Mouse (Mus musculus) kidney, postnatal 4 days (tissue): ENCODE results near the gene Cdhr4.
"Not testable (repeated sequence)": the region's sequence is repeated elsewhere in the genome, so short reads cannot be mapped to it uniquely, and the experiment has no call there.

Source experiments
- DNase-seq, 2 experiments: peaks; one replicate each; pipeline ENCODE4 v3.0.0; 2021; ENCODE audit warnings: mixed read lengths in 2 of 2

Cdhr4 gene

DNA sequence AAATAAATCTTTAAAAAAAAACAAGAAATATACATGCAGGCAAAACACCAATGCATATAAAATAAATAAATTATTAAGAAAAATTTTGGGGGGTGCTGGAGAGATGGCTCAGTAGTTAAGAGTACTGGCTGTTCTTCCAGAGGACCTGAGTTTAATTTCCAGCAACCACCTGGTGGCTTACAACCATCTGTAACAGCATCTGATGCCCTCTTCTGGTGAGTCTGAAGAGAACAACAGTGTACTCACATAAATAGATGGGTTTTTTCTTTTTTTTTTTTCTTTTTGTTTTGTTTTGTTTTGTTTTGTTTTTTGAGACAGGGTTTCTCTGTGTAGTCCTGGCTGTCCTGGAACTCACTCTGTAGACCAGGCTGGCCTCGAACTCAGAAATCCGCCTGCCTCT, 21.3 kb downstream of the Cdhr4 start:
- DNase-seq, result not testable (repeated sequence)

DNA sequence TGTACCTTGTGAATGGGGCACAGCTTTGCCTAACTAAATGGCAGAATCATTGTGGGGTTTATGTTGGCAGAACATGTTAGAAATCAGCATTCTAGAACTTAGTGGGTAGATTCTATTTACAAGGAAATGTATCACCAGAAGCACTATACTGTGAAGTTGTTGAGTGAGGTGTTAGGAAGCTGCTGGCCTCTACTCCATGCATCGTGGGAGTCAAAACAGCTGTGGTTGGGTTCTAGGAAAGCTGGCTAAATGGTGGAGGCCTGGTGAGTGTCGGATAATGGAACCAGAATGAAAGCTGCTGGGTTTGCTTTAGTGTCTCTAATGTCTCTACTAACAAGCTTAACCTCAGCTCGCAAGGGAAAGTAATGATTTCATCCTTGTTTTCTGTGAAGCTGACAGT, 24.8 kb downstream of the Cdhr4 start:
- no peak for DNase-seq

DNA sequence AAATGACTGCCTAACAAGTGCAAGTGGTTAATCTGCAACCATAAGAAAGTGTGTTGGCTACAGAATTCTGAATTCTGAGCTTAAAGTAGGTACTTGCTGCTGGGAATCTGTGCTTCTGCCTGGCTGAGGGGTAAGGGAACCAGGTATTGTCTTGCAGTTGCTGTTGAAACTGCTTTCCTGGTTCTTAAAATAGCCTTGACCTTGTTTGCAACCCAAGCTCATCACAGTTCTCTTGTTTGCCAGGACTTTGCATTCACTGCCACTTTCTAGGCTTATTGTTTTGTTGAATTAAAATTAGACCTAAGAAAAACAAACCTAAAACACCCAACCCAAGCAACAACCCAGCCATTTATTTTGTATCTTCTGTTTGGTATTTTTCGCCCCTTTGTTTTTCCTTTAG, 28.4 kb downstream of the Cdhr4 start:
- no peak for DNase-seq

DNA sequence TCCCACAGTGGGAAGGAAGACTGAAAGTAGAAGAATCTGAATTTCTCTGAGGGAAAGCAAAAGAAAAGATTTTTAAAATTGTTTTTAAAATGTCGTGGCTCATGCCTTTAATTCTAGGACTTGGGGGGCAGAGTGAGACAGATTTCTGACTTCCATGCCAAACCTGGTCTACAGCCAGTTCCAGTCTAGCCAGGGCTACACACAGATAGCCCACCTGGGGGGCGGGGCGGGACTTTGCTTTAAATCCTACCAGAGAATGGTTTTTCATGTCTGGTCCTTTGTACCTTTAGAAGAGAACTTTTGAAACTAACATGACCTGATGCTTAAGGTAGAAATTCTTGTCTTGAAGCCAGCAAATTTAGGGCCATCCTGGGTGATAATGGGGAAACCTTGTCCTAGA, 30.9 kb downstream of the Cdhr4 start:
- DNase-seq, result no peak

DNA sequence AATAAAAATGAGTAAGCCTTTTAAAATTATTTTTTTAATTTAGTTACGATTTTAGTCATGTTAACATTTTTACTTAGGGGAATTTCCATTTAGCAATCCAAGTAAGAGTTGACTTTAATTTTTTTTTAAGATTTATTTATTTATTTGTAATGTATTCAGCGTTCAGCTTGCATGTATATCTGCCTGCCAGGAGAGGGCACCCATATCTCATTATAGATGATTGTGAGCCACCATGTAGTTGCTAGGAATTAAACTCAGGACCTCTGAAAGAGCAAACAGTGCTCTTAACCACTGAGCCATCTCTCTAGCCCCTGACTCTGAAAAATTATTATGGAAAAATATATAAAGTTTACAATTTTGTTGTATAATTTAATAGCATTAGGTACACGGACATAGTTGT, 34.3 kb downstream of the Cdhr4 start:
- no peak for DNase-seq

DNA sequence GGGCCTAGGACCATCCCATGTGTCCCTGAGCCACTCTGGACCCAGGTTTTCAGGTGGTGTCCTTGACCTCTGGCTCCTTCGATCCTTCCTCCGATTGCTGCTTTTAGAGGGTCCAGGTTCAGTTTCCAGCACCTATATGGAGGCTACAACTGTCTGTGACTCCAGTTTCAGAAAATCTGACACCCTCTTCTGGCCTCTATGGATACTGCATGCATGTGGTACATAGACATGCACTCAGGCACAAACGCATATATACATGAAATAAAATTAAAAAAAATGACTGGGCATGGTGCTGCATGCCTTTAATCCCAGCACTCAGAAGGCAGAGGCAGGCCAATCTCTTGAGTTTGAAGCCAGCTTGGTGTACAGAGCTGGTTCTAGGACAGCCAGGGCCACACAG, 35.6 kb downstream of the Cdhr4 start:
- DNase-seq, result no peak

DNA sequence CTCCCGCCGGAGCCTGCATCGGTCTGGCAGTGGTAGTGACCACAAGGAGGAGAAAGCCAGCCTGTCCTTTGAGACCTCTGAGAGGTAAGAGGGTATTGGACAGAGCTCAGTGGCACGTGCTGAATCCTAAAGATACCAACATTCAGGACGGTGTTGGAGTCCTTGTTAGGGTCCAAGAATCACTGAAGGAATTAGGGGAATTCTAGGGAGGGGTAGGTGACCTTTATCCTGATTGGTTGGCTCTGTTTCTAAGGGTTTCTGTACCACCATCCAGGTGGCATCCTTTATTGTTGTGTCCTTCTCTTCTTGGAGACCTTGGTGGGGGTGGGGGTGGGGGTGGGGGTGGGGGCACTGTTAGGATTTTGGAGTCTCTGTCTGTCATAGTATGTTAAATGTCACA, 39.8 kb downstream of the Cdhr4 start:
- DNase-seq, result no peak

DNA sequence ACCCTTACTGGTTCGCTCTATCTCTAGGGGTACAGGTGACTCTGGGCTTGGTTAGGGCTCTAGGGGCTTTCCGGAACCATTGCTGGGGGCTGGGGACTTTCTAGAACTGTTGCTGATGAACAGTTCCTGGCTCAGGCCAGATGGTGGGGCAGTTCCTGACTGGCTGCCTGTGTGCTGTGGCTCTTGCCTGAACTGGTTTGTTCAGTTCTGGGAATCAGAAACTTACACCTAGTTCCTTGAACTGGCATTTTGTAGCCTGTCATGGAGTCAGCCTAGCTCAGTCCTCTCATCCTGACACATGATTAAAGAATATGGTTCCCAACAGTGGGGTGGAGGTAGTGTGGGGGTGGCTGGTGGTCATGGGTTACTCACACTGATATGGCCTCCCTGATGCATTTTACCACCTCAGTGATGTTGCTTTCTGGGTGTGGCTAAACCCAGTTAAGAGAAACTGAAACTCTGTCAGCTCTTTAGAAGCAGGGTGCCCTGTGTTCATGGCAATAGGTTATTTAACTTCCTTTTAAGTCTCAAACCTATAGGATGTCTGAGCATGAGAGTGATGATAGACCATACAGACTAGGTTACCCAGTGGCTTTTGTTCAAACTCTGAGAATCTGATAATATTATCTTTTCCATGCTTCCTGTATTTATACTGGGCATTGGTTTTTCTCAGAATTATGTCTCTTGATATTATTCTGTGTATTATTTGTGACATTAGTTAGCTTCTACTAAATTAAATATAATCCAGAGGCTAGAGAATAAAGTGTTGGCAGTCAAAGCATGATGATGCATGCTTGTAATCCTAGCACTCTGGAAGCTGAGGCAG, 43.2 kb downstream of the Cdhr4 start:
- DNase-seq, result no peak

DNA sequence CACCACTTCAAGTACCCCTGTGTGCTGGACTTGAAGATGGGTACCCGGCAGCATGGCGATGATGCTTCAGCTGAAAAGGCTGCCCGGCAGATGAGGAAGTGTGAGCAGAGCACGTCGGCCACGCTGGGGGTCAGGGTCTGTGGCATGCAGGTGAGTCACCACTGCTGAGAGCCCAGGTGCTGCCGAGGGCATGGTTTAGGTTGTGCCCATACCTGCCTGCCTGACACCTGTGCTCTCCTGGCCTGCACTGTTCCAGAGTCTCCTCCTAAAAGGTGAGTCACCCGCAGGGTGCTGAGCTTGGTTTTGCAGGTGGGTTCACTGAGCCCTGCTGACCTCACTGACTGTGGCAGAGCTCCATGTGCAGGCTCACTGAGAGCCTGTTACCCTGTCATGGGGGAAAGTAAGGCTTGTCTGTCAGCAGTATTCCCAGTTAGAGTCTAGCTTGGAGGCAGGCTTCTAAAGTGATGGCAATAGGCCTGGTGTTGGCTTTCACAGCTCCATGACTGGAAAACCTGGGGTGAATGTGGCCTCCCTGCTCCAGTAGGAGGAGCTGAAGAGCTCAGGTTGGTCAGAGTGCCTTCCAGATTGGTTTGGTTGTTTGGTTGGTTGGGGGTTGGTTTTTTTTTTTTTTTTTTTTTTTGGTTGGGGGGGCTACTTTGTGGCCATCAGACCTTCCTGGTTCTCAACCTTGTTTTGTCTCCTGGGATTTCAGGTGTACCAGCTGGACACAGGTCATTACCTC, 52.6 kb downstream of the Cdhr4 start:
- DNase-seq, result no peak

DNA sequence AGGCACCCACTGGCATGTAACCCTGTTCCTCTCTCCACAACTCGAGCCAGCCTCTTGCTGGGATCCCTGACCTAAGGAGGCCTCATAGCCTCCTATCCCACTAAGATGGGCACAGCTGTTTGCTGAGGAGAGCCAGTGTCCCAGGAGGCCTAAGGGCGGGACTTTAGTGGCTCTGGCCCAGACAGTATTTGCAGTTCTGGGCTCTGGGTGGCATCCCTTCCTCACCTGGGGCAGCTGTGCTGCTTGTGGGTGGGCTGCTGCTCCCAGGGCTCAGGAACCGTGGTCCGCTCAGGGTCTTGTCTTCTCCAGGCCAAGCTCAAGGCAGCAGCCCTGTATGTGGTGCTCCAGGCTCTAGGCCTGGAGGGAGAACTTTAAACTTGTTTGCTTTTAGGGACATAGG, 54.3 kb downstream of the Cdhr4 start:
- no peak for DNase-seq

DNA sequence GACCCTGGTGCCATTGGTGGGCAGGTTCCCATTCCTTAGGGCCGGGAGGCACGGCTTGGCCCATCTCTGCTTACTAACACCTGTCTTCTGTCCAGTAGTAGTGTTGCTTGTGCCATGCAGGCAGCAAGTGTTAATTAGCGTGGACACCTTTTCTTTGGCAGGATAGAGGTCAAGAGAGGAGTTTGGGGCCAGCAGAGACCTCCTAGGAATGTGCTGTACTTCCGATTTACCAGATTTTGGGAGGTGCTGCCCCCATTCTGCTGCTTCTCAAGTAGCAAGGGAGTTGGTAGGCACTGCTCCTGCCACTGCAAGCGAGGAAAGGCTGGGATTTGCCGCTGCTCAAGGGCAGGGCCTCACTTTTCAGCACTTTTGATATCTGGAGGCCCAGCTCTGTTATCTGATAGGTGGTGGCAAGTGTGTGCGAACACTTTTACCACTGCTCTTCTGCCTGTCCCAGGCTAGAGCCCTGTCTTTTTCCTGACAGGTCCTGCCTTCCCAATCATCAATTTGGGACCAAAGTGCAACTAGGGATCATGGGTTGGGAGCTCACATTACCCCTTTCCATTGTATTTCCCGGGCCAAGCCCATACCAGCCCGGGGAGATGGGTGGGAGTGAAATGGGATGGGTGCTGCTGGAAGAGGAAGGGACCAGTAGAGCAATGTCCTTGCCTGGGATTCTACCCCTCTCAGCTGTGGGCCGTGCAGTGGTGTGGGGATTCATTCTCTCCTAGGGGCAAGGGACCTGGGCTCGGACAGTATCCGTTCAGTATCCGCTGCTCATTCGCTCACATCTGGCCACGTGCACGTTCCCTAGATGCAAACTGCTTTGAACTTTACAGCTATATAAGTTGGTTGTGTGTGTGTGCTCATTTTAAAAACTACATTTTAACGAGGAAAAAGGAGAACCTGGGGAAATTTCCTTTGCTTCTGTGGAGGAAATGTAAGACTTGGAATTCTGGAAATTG, 55.6 kb downstream of the Cdhr4 start:
- DNase-seq, result no peak

DNA sequence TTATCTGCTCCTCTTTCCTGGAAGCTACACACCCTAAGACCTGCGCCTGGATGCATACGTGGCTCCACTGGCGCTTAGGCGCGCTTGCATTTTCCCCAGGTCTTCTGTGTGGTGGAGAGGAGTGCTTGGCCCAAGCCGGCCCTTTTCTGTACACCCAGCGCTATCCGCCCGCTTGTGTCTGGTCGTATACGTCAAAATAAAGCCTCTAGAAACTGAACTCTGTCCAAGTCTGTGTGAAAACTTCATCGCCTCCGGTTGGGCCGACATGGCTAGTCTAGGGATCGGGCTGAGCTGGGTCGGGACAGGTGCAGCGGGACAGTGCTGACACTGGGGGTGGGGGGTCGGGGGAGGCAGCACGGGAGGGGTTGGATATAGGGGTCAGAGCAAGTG, 56.3 kb downstream of the Cdhr4 start:
- DNase-seq, result no peak

DNA sequence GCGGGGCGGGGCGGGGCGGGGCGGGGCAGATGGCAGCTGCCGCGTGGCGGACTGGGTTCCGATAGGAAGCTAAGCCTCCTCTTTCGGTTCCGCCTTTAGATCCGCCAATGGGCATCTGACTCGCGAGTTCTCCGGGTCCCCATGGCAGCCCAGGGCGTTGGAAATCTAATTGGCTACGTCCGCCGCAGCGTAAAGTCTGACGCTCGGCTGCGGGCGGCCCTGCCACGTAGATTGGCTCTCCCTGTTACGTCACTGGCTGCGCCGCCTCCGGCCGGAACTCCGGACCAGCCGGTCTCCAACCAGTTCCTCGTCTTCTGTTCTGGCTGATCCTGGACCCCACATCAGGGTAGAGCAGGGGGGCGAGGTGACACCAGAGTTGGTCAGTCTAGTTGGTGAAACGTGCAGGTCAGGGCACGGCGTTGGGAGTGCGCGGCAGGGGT, 56.7 kb downstream of the Cdhr4 start, which contains the start of gene Gmppb:
Gene Gmppb, plus strand, starts transcription at position 227 of the 440 bp plus-strand sequence.
- DNase-seq, result peak; percentile 96 to 98
